Mouse (Mus musculus): ENCODE results near the gene Secisbp2l. TPM values are rescaled to one million over a fixed set of nuclear protein-coding genes. Genes with fewer than 3 reads are reported as not detected.

The Secisbp2l gene
- total and polyA plus RNA-seq, 2 experiments from 2014 or later = 10.5 to 44.3 TPM

GRCm38 (mm10) chr2:125783868-125784267 lies 1.2 kb upstream of the Secisbp2l start:
- no peak for DNase-seq (ENCODE audit: low spot score)
- 50% methylated on average over 4 of the region's 4 CpGs for WGBS
- Histone ChIP-seq H3K27me3 (ENCODE audit: control insufficient read depth, insufficient read depth, low read length) (no peaks in the 10 kb centered on the region), H3K9me3 (replicated peaks; ENCODE audit: control insufficient read depth, low read length) (no peaks in the 10 kb centered on the region), H3K4me3 (ENCODE audit: low read depth, low read length) (no peak overlapping the region), H3K27ac (ENCODE audit: low read depth) (no peak overlapping the region), H3K4me1 (ENCODE audit: control insufficient read depth, insufficient read depth) (peaks cover 31% of the 10 kb centered on the region), H3K36me3 (replicated peaks; ENCODE audit: control insufficient read depth, insufficient read depth, low read length) (no peaks in the 10 kb centered on the region; the same call in 1 of the 2 replicates), H3K4me2 (ENCODE audit: low read depth, low read length) (no peak overlapping the region), H3K9ac (replicated peaks; ENCODE audit: low read depth, low read length) (no peak overlapping the region)
- no peak for ATAC-seq (ENCODE audit: insufficient read depth, low read depth)
- TF ChIP-seq EP300 (IDR thresholded peaks at IDR 0.05; ENCODE audit: low read depth) (no peak), CTCF (IDR thresholded peaks at IDR 0.05; ENCODE audit: low read depth) (no peak)

GRCm38 (mm10) chr2:125781978-125782718 lies 522 bp downstream of the Secisbp2l start:
- Histone ChIP-seq H3K4me2 (ENCODE audit: low read depth, low read length) (peak overlapping the region; percentile 68), H3K9me3 (replicated peaks; ENCODE audit: control insufficient read depth, low read length) (no peaks in the 10 kb centered on the region), H3K36me3 (replicated peaks; ENCODE audit: control insufficient read depth, insufficient read depth, low read length) (no peaks in the 10 kb centered on the region; the same call in 1 of the 2 replicates), H3K9ac (replicated peaks; ENCODE audit: low read depth, low read length) (peak overlapping the region; percentile 90), H3K4me1 (ENCODE audit: control insufficient read depth, insufficient read depth) (peaks cover 19% of the 10 kb centered on the region), H3K27me3 (ENCODE audit: control insufficient read depth, insufficient read depth, low read length) (no peaks in the 10 kb centered on the region), H3K27ac (ENCODE audit: low read depth) (peak overlapping the region; percentile 93), H3K4me3 (ENCODE audit: low read depth, low read length) (peak overlapping the region; percentile 84)
- peak; percentile 3; the same call in 1 of the 2 replicates for ATAC-seq (ENCODE audit: insufficient read depth, low read depth)
- no peak for DNase-seq (ENCODE audit: low spot score)
- WGBS = 2% methylated on average over 43 of the region's 44 CpGs
- TF ChIP-seq EP300 (IDR thresholded peaks at IDR 0.05; ENCODE audit: low read depth) = no peak
- TF ChIP-seq CTCF (IDR thresholded peaks at IDR 0.05; ENCODE audit: low read depth) = no peak

GRCm38 (mm10) chr2:125781006-125781405 lies 1.7 kb downstream of the Secisbp2l start:
- Histone ChIP-seq H3K27ac (ENCODE audit: low read depth) (no peak overlapping the region), H3K9ac (replicated peaks; ENCODE audit: low read depth, low read length) (peak overlapping the region; percentile 90; the same call in 1 of the 2 replicates), H3K4me1 (ENCODE audit: control insufficient read depth, insufficient read depth) (peaks cover 19% of the 10 kb centered on the region), H3K4me2 (ENCODE audit: low read depth, low read length) (peak overlapping the region; percentile 68), H3K36me3 (replicated peaks; ENCODE audit: control insufficient read depth, insufficient read depth, low read length) (no peaks in the 10 kb centered on the region; the same call in 1 of the 2 replicates), H3K4me3 (ENCODE audit: low read depth, low read length) (peak overlapping the region; percentile 84; the same call in 1 of the 2 replicates), H3K9me3 (replicated peaks; ENCODE audit: control insufficient read depth, low read length) (no peaks in the 10 kb centered on the region), H3K27me3 (ENCODE audit: control insufficient read depth, insufficient read depth, low read length) (no peaks in the 10 kb centered on the region)
- TF ChIP-seq EP300 (IDR thresholded peaks at IDR 0.05; ENCODE audit: low read depth) = no peak
- TF ChIP-seq CTCF (IDR thresholded peaks at IDR 0.05; ENCODE audit: low read depth) = no peak
- 61% methylated on average over 2 of the region's 2 CpGs for WGBS
- no peak for DNase-seq (ENCODE audit: low spot score)
- ATAC-seq (ENCODE audit: insufficient read depth, low read depth) = no peak

- DNase-seq (ENCODE audit: low spot score) (no peak), ATAC-seq (ENCODE audit: insufficient read depth, low read depth) (no peak)
- no peak overlapping the region for H3K4me3 ChIP-seq (ENCODE audit: low read depth, low read length)
- no peaks in the 10 kb centered on the region for H3K9me3 ChIP-seq (replicated peaks; ENCODE audit: control insufficient read depth, low read length)
- WGBS = 82% methylated on average over 12 of the region's 12 CpGs
- peaks cover 10% of the 10 kb centered on the region for H3K36me3 ChIP-seq (replicated peaks; ENCODE audit: control insufficient read depth, insufficient read depth, low read length)
- no peak overlapping the region for H3K27ac ChIP-seq (ENCODE audit: low read depth)
- no peak overlapping the region for H3K9ac ChIP-seq (replicated peaks; ENCODE audit: low read depth, low read length)
- H3K4me1 ChIP-seq (ENCODE audit: control insufficient read depth, insufficient read depth) = peaks cover 18% of the 10 kb centered on the region
- no peaks in the 10 kb centered on the region for H3K27me3 ChIP-seq (ENCODE audit: control insufficient read depth, insufficient read depth, low read length)
- H3K4me2 ChIP-seq (ENCODE audit: low read depth, low read length) = no peak overlapping the region
- TF ChIP-seq CTCF (IDR thresholded peaks at IDR 0.05; ENCODE audit: low read depth) = no peak
- TF ChIP-seq EP300 (IDR thresholded peaks at IDR 0.05; ENCODE audit: low read depth) = no peak
Observed at GRCm38 (mm10) chr2:125778380-125778779, 4.3 kb downstream of the Secisbp2l start.

GRCm38 (mm10) chr2:125777018-125777417 lies 5.7 kb downstream of the Secisbp2l start:
- no peak overlapping the region for H3K27ac ChIP-seq (ENCODE audit: low read depth)
- no peak for DNase-seq (ENCODE audit: low spot score)
- H3K9ac ChIP-seq (replicated peaks; ENCODE audit: low read depth, low read length) = no peak overlapping the region
- H3K4me3 ChIP-seq (ENCODE audit: low read depth, low read length) = no peak overlapping the region
- no peak overlapping the region for H3K4me2 ChIP-seq (ENCODE audit: low read depth, low read length)
- 86% methylated on average over 3 of the region's 3 CpGs for WGBS
- no peaks in the 10 kb centered on the region for H3K9me3 ChIP-seq (replicated peaks; ENCODE audit: control insufficient read depth, low read length)
- H3K4me1 ChIP-seq (ENCODE audit: control insufficient read depth, insufficient read depth) = peaks cover 13% of the 10 kb centered on the region
- no peaks in the 10 kb centered on the region for H3K27me3 ChIP-seq (ENCODE audit: control insufficient read depth, insufficient read depth, low read length)
- no peak for ATAC-seq (ENCODE audit: insufficient read depth, low read depth)
- H3K36me3 ChIP-seq (replicated peaks; ENCODE audit: control insufficient read depth, insufficient read depth, low read length) = peaks cover 15% of the 10 kb centered on the region
- TF ChIP-seq EP300 (IDR thresholded peaks at IDR 0.05; ENCODE audit: low read depth) (no peak), CTCF (IDR thresholded peaks at IDR 0.05; ENCODE audit: low read depth) (no peak)

Measured in heart, postnatal 0 days (tissue).